Mouse (Mus musculus): ENCODE results near the gene Calcoco1. TPM values are rescaled to one million over a fixed set of nuclear protein-coding genes. Genes with fewer than 3 reads are reported as not detected.

Gene Calcoco1
- polyA plus RNA-seq, 1 experiment from 2014 or later = 40.9 TPM

- peak overlapping the region; percentile 4; the same call in 1 of the 2 replicates for H3K9ac ChIP-seq (ENCODE audit: low read length)
- peaks cover 73% of the 10 kb centered on the region for H3K27me3 ChIP-seq (ENCODE audit: control insufficient read depth, insufficient read depth, low read length)
- peak; percentile 48 for ATAC-seq (ENCODE audit: insufficient read depth, low FRiP score, low TSS enrichment)
- peak overlapping the region; percentile 55 for H3K4me2 ChIP-seq (ENCODE audit: low read depth)
- DNase-seq (ENCODE audit: low spot score) = peak; percentile 41
- no peaks in the 10 kb centered on the region for H3K9me3 ChIP-seq (ENCODE audit: control insufficient read depth, low read length)
- peaks cover 12% of the 10 kb centered on the region for H3K4me1 ChIP-seq (ENCODE audit: control insufficient read depth, insufficient read depth, low read length)
- H3K4me3 ChIP-seq (ENCODE audit: low read depth, low read length) = peak overlapping the region; percentile 36; the same call in 1 of the 2 replicates
- H3K27ac ChIP-seq (ENCODE audit: low read depth, low read length) = no peak overlapping the region
- H3K36me3 ChIP-seq (ENCODE audit: control insufficient read depth, insufficient read depth, low read length) = no peaks in the 10 kb centered on the region
- under 1% methylated on average over 11 of the region's 11 CpGs for WGBS
Measured at GRCm38 (mm10) chr15:102693600-102693999, 28.4 kb downstream of the Calcoco1 start.

GRCm38 (mm10) chr15:102692991-102693411 is 29.0 kb downstream of the Calcoco1 start:
- H3K9me3 ChIP-seq (ENCODE audit: control insufficient read depth, low read length) = no peaks in the 10 kb centered on the region
- DNase-seq (ENCODE audit: low spot score) (peak; percentile 88), ATAC-seq (ENCODE audit: insufficient read depth, low FRiP score, low TSS enrichment) (peak; percentile 84)
- H3K4me2 ChIP-seq (ENCODE audit: low read depth) = peak overlapping the region; percentile 55
- under 1% methylated on average over 32 of the region's 32 CpGs for whole genome bisulfite sequencing
- no peaks in the 10 kb centered on the region for H3K36me3 ChIP-seq (ENCODE audit: control insufficient read depth, insufficient read depth, low read length)
- H3K27ac ChIP-seq (ENCODE audit: low read depth, low read length) = peak overlapping the region; percentile 73
- H3K4me3 ChIP-seq (ENCODE audit: low read depth, low read length) = peak overlapping the region; percentile 36
- peaks cover 67% of the 10 kb centered on the region for H3K27me3 ChIP-seq (ENCODE audit: control insufficient read depth, insufficient read depth, low read length)
- H3K4me1 ChIP-seq (ENCODE audit: control insufficient read depth, insufficient read depth, low read length) = peaks cover 12% of the 10 kb centered on the region
- H3K9ac ChIP-seq (ENCODE audit: low read length) = peak overlapping the region; percentile 44

GRCm38 (mm10) chr15:102692321-102692804 is 29.6 kb downstream of the Calcoco1 start:
- peak overlapping the region; percentile 31 for H3K9ac ChIP-seq (ENCODE audit: low read length)
- H3K4me3 ChIP-seq (ENCODE audit: low read depth, low read length) = peak overlapping the region; percentile 36
- ATAC-seq (ENCODE audit: insufficient read depth, low FRiP score, low TSS enrichment) (no peak), DNase-seq (ENCODE audit: low spot score) (peak; percentile 63)
- H3K27ac ChIP-seq (ENCODE audit: low read depth, low read length) = peak overlapping the region; percentile 73
- H3K36me3 ChIP-seq (ENCODE audit: control insufficient read depth, insufficient read depth, low read length) = no peaks in the 10 kb centered on the region
- 1% methylated on average over 26 of the region's 26 CpGs for WGBS
- H3K27me3 ChIP-seq (ENCODE audit: control insufficient read depth, insufficient read depth, low read length) = peaks cover 63% of the 10 kb centered on the region
- H3K4me1 ChIP-seq (ENCODE audit: control insufficient read depth, insufficient read depth, low read length) = peaks cover 12% of the 10 kb centered on the region
- H3K4me2 ChIP-seq (ENCODE audit: low read depth) = peak overlapping the region; percentile 55
- no peaks in the 10 kb centered on the region for H3K9me3 ChIP-seq (ENCODE audit: control insufficient read depth, low read length)

GRCm38 (mm10) chr15:102685791-102686190 is 36.2 kb downstream of the Calcoco1 start:
- DNase-seq (ENCODE audit: low spot score) (no peak), ATAC-seq (ENCODE audit: insufficient read depth, low FRiP score, low TSS enrichment) (no peak)
- Histone ChIP-seq H3K4me1 (ENCODE audit: control insufficient read depth, insufficient read depth, low read length) (0 out of 2 replicates have a peak, but pooled peaks cover 7% of the 10 kb centered on the region), H3K27me3 (ENCODE audit: control insufficient read depth, insufficient read depth, low read length) (peaks cover 6% of the 10 kb centered on the region; the same call in 1 of the 2 replicates), H3K36me3 (ENCODE audit: control insufficient read depth, insufficient read depth, low read length) (no peaks in the 10 kb centered on the region), H3K4me3 (ENCODE audit: low read depth, low read length) (no peak overlapping the region), H3K9ac (ENCODE audit: low read length) (no peak overlapping the region), H3K4me2 (ENCODE audit: low read depth) (no peak overlapping the region), H3K27ac (ENCODE audit: low read depth, low read length) (no peak overlapping the region), H3K9me3 (ENCODE audit: control insufficient read depth, low read length) (no peaks in the 10 kb centered on the region)
- 8% methylated on average over 4 of the region's 4 CpGs for WGBS

GRCm38 (mm10) chr15:102683670-102684069 is 38.3 kb downstream of the Calcoco1 start:
- DNase-seq (ENCODE audit: low spot score) = no peak
- ATAC-seq (ENCODE audit: insufficient read depth, low FRiP score, low TSS enrichment) = no peak
- H3K4me3 ChIP-seq (ENCODE audit: low read depth, low read length) = no peak overlapping the region
- H3K36me3 ChIP-seq (ENCODE audit: control insufficient read depth, insufficient read depth, low read length) = no peaks in the 10 kb centered on the region
- no peak overlapping the region for H3K4me2 ChIP-seq (ENCODE audit: low read depth)
- H3K27me3 ChIP-seq (ENCODE audit: control insufficient read depth, insufficient read depth, low read length) = no peaks in the 10 kb centered on the region
- H3K27ac ChIP-seq (ENCODE audit: low read depth, low read length) = no peak overlapping the region
- H3K9ac ChIP-seq (ENCODE audit: low read length) = no peak overlapping the region
- 18% methylated on average over 1 of the region's 1 CpGs for WGBS
- H3K9me3 ChIP-seq (ENCODE audit: control insufficient read depth, low read length) = no peaks in the 10 kb centered on the region
- 0 out of 2 replicates have a peak, but pooled peaks cover 7% of the 10 kb centered on the region for H3K4me1 ChIP-seq (ENCODE audit: control insufficient read depth, insufficient read depth, low read length)

- DNase-seq (ENCODE audit: low spot score) = no peak
- Histone ChIP-seq H3K9me3 (ENCODE audit: control insufficient read depth, low read length) (no peaks in the 10 kb centered on the region), H3K4me2 (ENCODE audit: low read depth) (no peak overlapping the region), H3K27me3 (ENCODE audit: control insufficient read depth, insufficient read depth, low read length) (no peaks in the 10 kb centered on the region), H3K36me3 (ENCODE audit: control insufficient read depth, insufficient read depth, low read length) (no peaks in the 10 kb centered on the region), H3K4me1 (ENCODE audit: control insufficient read depth, insufficient read depth, low read length) (0 out of 2 replicates have a peak, but pooled peaks cover 6% of the 10 kb centered on the region), H3K27ac (ENCODE audit: low read depth, low read length) (no peak overlapping the region), H3K9ac (ENCODE audit: low read length) (no peak overlapping the region), H3K4me3 (ENCODE audit: low read depth, low read length) (no peak overlapping the region)
- ATAC-seq (ENCODE audit: insufficient read depth, low FRiP score, low TSS enrichment) = no peak
- 93% methylated on average over 2 of the region's 2 CpGs for WGBS
Measured at GRCm38 (mm10) chr15:102676345-102676744, 45.6 kb downstream of the Calcoco1 start.

- Histone ChIP-seq H3K9me3 (ENCODE audit: control insufficient read depth, low read length) (no peaks in the 10 kb centered on the region), H3K27ac (ENCODE audit: low read depth, low read length) (peak overlapping the region; percentile 99), H3K4me1 (ENCODE audit: control insufficient read depth, insufficient read depth, low read length) (0 out of 2 replicates have a peak, but pooled peaks cover 6% of the 10 kb centered on the region), H3K27me3 (ENCODE audit: control insufficient read depth, insufficient read depth, low read length) (no peaks in the 10 kb centered on the region), H3K4me3 (ENCODE audit: low read depth, low read length) (no peak overlapping the region), H3K4me2 (ENCODE audit: low read depth) (peak overlapping the region; percentile 45), H3K9ac (ENCODE audit: low read length) (no peak overlapping the region), H3K36me3 (ENCODE audit: control insufficient read depth, insufficient read depth, low read length) (no peaks in the 10 kb centered on the region)
- peak; percentile 63 for DNase-seq (ENCODE audit: low spot score)
- WGBS = 3% methylated on average over 10 of the region's 10 CpGs
- ATAC-seq (ENCODE audit: insufficient read depth, low FRiP score, low TSS enrichment) = peak; percentile 29
Measured at GRCm38 (mm10) chr15:102673548-102673947, 48.4 kb downstream of the Calcoco1 start.

GRCm38 (mm10) chr15:102672215-102673071 is 49.5 kb downstream of the Calcoco1 start, which contains the start of gene Atp5g2:
Atp5g2 (minus strand) TSS chr15:102672352.
- Histone ChIP-seq H3K4me1 (ENCODE audit: control insufficient read depth, insufficient read depth, low read length) (0 out of 2 replicates have a peak, but pooled peaks cover 6% of the 10 kb centered on the region), H3K9ac (ENCODE audit: low read length) (peak within 1 kb of the TSS; percentile 82), H3K27ac (ENCODE audit: low read depth, low read length) (peak within 1 kb of the TSS; percentile 99), H3K9me3 (ENCODE audit: control insufficient read depth, low read length) (no peaks in the 10 kb centered on the region), H3K4me3 (ENCODE audit: low read depth, low read length) (peak within 1 kb of the TSS; percentile 39), H3K36me3 (ENCODE audit: control insufficient read depth, insufficient read depth, low read length) (peaks cover 5% of the 10 kb centered on the region), H3K27me3 (ENCODE audit: control insufficient read depth, insufficient read depth, low read length) (no peaks in the 10 kb centered on the region), H3K4me2 (ENCODE audit: low read depth) (peak within 1 kb of the TSS; percentile 45)
- ATAC-seq (ENCODE audit: insufficient read depth, low FRiP score, low TSS enrichment) (peak; percentile 10), DNase-seq (ENCODE audit: low spot score) (peak; percentile 81)
- WGBS = 1% methylated on average over 37 of the region's 37 CpGs

Data from neural tube, embryonic 11.5 days (tissue).